Mouse (Mus musculus) gastrocnemius, postnatal 25 days (tissue): ENCODE measurements around the gene 2900026A02Rik. TPM values are rescaled to one million over a fixed set of nuclear protein-coding genes. Genes with fewer than 3 reads are reported as not detected.

ENCODE experiments used
- DNase-seq: peaks from one replicate; pipeline ENCODE4 v3.0.0; 2022
- total RNA-seq, 2 experiments: library from RNA; stranded (reverse); gene quantifications; 1 replicate in 1 of 2; 2 replicates in 1 of 2; pipeline ENCODE4 v1.2.3; 2021

The 2900026A02Rik gene
- total RNA-seq, 2 experiments from 2014 or later, result 25.7 to 28.0 TPM

DNA sequence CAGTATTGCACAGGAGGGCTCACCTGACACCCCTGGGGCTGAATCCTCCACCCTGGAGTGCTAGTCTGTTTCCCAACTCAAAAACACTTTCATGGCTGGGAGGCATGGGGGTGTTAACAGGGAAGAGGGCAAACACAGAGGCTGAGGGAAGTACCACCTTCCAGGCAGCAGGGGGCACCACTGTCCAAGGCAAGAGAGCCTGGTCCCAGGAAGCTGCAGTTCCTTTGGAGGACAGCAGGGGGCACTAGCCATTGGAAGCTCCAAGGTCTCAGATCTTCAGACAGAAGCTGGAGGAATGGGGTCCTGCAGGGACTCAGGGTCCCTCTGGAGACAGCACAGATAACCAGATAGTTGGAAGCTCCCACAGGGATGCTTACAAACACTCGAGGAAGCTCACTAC lies 121.5 kb downstream of the 2900026A02Rik start:
- peak; percentile 66 for DNase-seq

DNA sequence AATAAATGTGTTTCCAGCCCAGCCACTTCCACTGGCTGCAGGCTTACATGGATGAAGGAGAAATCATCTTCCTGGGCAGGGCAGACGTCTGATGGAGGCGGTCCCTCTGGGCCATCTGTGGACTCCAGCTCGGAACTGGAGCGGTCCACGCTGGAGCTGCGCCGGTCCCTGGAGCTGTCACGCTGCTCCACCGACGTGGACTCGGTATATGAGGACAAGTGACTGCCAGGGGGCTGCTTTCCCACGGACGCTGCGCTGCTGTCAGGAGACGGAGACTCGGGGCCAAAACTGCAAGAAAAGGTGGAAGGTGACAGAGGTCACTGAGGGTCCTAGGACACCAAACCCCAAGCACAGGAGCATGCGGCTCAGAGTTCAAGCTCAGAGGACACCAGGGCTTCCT lies 123.5 kb downstream of the 2900026A02Rik start:
- no peak for DNase-seq

DNA sequence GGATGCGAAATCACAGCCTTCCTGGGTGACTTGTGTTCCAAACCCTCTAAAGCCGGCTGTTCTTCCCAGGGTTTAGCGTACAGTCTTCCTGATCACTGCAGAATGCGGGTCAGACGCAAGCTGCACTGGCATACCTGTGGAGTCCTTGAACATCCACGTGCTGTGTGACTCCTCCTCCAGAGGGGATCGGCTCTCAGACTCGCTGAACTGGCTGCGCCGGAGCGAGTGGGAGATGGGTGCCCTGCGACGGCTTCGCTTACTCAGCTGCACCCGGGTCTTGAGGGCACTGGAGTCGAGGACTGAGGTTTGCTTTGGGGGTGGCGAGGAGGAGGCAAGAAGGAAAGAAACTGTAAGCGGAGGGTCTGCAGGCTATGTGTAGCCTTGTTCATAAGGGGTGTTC lies 125.6 kb downstream of the 2900026A02Rik start:
- no peak for DNase-seq

DNA sequence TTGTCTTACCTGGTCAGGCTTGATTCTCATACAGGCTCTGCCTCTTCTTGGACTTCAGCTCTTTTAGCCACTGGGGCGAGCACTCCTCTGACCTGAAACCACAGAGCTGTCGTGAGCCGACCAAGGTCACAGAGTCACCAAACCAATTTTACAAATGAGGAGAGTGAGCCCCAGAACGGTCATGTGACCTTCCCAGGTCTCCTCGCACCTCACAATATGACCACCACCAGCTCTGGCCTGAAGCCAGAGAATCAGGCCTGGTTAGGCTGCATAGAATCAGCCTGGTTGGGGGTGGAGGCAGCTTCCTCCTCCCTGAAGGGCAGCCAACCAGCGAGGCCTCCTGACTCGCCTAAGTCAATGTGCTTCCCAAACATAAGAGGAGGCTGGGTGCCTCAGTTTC lies 128.6 kb downstream of the 2900026A02Rik start:
- DNase-seq, result no peak

DNA sequence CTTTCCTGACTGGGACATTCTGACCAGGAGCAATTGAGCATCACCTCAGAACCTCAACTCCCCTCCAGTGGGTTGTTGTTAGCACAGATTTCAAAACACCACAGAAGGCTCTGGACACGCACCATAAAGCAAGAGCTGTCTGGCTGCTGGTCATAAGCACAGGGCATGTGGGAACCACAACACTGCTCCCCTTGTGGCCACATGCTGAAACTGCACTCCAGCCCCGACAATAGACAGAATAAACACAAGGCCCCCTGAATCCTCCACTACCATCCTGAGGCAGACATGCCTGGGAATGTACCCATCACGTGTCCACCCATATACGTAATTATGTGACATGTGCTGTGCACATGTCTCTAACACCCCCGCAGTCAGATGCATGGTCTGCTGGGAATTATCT lies 129.9 kb downstream of the 2900026A02Rik start:
- no peak for DNase-seq

DNA sequence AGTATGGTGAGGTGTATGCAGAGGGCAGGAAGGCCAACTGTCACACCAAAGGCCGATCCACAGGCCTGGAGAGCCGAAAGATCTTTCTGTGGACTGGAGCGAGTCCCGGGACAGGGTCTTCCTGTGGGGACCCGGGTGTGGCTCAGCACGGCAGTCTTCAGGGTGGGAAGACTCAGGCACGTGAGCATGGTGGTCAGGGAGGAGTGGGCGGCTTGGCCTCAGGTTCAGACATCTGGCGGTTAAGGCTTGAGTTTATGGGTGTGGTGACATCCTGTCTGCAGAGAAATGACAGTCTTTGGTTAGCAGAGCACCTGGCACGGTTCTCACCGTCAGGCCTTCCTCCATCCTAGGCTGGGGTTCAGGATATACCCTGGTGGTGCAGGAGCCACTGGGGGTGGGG lies 130.3 kb downstream of the 2900026A02Rik start:
- no peak for DNase-seq

DNA sequence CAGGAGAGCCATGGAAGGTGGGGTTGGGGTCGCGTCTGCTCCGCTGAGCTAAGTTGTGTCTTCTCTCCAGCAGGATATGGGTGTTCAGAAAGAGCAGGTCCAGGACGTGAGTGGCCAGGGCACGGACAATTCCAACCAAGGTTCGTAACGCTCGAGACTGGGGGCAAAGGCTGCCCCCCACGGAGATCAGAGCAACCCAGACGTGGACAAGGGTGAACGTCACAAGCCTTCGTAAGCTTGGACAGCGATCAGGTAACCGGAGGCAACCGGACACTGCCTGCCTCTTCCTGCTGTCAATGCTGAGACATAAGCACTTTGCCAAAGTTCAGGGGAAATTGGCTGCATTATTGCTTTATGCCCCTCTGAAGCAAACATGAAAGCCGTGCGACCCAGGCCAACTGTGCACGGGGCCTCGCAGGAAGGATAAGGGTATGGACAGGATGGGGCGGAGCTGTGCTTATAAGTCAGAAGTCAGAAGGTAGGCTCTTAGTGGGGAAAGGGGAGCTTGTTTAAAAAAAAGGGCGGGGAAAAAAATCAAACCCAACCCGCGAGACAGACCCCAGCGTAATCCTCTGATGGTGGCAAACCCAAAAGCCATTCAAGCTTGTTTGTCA lies 130.9 kb downstream of the 2900026A02Rik start:
- no peak for DNase-seq

DNA sequence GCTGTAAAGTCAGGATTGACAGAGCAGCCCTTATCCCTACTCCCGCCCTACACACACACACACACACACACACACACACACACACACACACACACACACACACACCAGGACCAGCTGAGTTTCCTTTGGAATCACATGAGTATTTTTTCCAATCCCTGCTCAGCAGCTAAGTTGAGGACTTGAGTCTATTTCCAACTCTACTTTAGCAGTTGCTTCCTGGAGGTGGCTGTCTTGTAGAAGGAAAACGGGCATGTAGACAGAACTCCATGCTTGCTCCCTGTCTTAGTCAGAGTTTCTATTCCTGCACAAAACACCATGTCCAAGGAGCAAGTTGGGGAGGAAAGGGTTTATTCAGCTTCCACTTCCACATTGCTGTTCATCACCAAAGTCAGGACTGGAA lies 133.6 kb downstream of the 2900026A02Rik start:
- no peak for DNase-seq

DNA sequence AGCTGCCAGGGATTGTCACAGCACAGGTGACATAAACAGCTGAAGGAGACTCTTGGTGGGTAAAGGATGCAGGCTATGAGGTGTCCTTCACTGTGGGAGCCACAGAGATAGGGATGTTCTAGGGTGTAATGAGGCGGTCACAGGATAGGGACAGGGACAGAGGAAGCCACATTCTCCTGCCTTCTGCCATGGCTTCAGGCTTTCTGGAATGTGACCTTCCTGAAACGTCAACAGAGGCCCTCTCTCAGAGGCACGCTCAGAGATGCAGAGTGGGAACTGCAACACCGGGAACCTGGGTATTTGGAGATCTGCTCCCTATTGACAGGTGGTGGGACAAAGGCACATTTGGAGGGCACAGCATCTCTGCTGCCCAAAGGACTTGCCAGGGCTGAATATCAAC lies 134.0 kb downstream of the 2900026A02Rik start:
- DNase-seq, result no peak

DNA sequence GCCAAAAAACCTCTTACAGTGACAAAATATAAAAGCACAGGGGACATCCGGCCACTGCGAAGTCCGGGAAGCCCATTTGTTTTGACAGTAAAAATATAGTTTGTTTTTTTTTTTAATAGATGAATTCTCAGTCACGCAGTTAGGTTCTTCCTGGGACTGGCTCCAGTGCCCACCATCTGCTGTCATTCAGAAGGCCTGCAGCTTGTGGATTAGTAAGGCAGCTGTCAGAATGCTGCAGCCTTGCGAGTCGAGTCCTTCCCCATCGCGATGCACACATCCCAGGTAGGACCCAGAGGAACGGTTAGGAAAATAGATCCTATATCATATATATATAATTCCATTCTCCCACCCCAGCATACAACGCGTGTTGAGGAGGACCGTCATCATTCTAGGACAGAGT lies 134.6 kb downstream of the 2900026A02Rik start:
- DNase-seq, result no peak

DNA sequence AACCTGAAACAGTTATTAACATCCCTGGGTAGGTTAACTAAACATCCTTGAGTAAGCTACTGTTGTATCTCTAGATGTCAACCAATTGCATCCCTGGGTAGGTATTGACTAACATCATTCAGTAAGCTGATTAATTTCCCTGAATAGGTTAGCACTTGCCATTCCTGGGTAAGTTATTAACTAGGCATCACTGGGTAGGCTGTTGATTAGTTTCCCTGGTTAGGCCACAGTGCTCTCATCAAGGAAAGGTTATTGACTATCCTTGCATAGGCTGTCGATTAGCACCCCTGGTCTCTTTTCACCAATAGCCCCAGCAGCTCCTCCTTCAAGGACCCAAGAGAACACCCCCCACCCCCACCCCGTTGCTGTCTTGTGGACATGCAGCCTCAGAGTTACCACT lies 135.1 kb downstream of the 2900026A02Rik start:
- DNase-seq, result no peak

DNA sequence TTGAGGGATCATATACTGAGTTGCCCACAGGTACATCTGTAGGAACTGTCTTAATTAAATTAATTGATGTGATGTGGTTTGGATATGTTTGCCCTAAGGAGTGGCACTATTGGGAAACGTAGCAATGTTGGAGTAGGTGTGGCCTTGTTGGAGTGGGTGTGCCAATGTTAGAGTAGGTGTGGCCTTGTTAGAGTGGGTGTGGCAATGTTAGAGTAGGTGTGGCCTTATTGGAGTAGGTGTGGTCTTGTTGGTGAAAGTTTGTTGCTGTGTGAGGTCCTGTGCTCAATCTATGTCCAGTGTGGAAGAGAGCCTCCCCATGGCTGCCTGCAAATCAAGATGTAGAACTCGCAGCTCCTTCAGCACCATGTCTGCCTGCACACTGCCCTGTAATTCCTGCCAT lies 136.7 kb downstream of the 2900026A02Rik start:
- no peak for DNase-seq

DNA sequence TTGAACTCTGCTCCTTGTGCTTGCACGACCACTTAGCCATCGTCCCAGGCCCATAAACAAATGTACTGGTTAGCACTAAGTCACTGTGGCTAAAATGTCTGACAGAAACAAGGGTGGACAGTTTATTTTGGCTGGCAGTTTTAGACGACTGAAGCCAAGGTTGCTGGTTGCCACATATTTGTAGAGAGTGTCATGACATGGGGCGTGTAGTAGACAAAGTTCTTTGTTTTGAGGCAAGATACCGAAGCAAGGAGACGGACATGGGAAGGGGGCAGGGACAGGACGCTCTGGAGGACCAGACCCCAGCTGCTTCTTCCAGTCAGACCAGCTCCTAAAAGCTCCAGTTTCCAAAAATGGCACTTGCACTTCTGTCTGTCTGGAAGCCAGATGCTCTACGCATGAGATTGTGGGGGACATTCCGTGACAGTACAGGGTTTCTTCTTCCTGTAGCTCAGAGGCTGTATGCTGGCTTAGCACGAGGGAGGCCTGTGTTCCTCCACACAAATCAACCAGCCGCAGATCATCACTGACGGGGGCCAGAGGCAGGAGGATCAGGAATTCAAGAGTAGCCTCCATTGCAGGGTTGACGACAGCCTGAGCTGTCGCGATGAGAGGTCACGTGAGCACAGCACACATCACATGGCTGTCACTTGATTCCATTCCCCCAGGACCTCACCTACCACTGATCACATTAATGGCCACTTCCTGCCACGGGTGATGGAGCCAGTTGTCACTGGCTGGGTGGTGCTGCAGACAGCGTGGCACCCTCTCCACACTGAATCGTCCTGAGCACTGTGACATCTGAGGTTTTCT lies 138.5 kb downstream of the 2900026A02Rik start:
- no peak for DNase-seq

DNA sequence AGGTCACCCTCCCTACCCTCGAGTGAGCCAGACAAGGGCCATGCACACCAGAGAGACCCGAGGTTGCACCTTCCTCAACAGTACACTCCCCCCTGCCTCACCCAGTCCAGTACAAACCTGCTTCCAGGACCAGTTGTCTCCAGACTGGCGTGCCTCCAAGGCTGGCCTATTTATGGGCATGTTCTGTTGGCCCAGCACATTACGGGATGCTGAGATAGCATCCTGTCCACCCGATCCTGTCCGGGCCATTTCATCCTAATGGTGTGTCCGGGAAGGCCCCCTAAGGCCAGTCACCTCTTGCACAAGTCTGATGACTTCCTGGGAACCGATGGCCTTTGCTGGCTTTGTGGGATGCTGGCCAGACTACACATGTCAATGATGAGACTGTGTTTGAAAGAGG lies 139.6 kb downstream of the 2900026A02Rik start, which contains the start of gene Crybb3:
Gene Crybb3 (minus strand): TSS at position 146 of the 400 bp plus-strand sequence.
- no peak for DNase-seq

DNA sequence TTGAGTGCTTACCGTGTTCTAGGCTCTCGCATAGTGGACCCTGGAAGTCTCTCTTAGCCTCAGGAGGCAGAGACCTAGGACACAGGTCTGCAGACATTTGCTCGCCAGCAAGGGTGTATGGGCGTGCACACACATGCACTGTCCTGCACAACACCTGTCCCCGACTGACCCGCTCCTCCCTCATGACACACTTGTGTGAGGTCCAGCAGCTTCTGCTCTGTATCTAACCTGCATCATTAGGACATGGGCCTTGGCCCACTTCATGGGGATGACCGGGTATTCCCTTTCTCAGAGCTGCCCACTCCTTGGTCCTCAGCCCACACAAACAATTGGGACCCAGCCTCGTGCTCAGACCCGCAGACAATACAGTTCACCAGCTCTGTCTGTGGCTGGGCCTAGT lies 140.0 kb downstream of the 2900026A02Rik start:
- no peak for DNase-seq

DNA sequence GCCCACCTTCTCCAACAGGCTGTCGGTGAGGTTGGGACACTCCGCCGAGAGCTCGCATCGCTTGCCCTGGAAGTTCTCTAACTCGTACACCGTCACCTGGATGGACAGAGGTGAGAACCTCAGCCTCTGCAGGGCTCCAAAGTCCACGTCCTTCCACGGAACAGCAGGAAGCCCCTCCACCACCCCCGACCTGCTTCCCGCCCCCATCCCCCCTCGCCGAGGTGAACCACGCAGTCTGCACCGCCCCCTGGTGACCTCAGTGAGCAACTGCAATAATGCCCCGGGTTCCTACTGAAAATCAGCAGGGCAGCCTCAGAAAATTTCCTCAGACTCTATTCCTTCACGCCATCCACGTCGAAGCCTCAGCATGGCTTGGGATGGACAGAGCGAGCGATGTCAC lies 141.3 kb downstream of the 2900026A02Rik start:
- DNase-seq, result no peak

DNA sequence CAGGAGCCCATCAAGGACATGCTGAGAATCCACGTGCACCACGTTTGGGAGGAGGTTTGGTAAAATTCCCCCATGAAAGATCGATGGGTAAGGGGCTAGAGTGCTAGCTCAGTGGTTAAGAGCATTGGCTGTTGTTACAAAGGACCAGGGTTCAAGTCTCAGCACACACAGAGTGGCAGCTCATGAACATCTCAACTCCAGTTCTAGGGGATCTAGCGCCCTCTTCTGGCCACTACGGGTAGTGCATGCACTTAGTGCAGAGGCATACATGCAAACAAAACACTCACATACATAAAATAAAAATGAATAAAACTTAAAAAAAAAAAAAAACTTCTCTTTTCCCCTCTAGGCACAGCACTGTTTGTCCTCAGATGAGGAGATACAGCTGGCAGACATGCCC lies 142.3 kb downstream of the 2900026A02Rik start:
- DNase-seq, result no peak

DNA sequence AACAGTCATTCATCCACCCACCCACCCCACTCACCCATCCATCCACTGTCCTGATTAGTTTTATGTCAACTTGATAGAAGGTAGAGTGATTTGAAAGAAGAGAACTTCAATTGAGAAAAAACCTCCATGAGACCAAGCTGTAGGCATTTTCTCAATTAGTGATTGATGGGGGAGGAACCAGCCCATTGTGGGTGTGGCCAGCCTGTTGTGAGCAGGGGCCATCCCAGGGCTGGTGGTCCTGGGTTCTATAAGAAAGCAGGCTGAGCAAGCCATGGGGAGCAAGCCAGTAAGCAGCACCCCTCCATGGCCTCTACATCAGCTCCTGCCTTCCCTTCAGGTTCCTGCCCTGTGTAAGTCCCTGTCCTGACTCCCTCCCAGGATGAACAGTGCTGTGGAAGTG lies 151.0 kb downstream of the 2900026A02Rik start, which contains the start of gene Crybb2:
Gene Crybb2 (minus strand): TSS at position 101 of the 400 bp plus-strand sequence.
- no peak for DNase-seq

DNA sequence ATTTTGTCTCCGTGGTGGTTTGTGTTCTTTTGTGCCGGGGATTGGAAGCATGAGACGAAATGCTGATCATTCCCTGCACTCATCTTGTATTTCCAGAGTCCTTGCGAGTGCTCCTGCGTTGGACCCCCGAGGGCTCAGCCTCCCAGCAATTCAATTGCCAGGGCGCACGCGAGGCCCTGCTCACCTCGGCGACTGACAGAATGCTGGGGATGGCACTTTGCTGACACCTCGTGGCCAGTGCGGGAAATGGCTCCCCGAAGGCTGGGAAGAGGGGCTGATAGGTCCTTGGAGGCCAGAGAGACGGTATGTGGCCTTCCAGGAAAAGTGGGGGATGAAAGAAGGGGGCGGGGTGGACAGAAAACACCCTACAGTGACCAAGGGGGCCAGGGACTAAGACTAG lies 166.7 kb downstream of the 2900026A02Rik start:
- DNase-seq, result peak; percentile 61

DNA sequence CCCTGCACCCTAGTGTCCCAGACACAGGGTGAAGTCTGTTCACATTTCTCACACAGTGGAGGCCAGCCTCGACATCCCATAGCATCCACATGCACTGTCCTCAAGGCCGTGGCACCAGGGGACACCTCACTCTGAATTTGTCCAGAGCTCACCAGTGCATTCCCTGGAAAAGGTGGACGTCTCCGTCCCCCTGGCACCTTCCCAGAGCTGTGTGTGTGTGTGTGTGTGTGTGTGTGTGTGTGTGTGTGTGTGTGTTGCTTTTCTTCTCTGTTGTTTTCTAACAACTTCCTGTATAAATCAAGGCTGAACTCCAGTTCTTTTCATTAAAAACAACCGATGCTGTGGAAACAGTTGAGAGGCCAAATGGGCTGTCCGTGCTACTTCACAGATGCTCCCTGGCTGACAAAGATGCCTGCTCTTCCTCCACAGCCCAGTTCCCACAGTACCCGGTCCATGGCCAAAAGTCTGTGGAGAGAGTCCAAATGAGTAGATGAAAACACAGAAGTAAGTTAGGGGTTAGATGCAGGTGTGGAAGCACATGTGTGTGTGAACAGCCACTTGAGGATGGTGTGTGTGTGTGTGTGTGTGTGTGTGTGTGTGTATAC lies 170.4 kb downstream of the 2900026A02Rik start:
- no peak for DNase-seq

DNA sequence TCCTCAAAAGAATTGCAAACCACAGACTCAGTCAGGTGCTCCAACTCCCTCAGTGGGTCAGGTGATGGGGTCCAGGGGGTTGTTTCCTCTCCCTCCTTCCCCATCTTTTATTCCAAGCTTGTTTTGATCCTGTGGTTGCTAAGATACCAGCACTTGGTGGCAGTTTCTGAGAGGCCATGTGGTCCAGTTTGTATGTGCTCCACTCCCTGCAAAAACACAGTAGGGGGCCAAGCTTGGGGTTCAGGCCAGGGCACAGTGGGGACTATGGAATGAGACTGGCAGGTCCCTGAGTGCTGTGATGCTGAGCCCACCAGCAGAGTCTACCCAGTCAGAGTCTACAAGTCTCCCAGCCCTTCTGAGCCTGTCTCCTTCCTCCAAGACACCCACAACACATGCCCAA lies 171.2 kb downstream of the 2900026A02Rik start:
- DNase-seq, result no peak

DNA sequence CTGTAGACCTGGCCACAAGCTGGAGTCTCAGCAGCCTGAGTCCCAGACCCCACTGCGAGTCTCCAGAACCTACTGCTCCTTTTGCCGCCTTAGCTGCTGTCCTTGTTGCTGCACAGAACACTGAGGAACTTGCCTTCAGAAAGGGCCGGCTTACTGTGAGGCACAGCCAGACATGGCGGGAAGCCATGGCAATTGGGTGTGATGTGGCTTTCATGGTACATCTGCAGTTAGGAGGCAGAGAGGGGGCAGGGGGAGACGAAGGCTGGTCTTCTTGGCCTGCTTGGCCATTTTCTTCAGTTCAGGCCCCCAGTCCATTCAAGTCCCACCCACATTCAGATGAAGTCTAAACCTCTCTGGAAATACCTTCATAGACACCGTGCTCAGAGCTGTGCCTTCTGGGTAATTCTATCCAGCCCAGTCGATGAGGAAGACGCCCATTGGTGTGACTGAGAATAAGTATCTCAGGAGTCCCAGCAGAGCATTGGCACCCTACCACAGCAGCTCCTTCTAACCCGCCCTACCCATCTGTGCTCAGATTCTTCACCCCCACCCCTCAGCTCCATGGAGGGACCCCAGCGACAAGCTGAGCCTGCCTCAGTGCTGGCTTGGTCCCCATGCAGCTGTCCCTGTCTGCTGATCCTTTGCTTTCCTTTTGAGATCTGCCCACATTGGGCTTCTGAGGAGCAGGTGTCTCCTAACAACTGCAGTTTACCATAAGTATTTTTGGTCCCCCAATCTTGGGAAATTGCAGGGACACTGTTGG lies 175.3 kb downstream of the 2900026A02Rik start:
- no peak for DNase-seq

DNA sequence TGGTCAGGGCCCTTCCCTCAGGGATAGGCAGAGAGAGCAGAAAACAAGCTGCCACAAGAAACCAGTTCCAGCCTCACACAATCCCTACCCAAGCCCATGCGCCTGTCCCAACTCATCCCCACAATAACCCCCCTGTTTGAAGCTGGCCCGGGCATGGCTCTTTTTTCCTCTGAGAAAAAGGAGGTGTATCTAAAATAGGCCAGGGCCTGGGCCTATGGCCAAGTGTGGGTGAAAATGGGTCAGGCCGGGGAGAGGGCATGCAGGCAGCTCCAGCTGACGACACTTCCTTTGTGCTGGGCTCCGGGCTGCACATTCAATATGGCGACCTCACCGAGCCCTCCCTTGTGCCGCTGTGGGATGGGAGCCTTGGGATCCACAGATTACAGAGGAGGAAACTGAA lies 177.5 kb downstream of the 2900026A02Rik start:
- DNase-seq, result peak; percentile 41
